Mouse (Mus musculus) CH12.LX (cell line): ENCODE data around the gene Emc4. TPM values are rescaled to one million over a fixed set of nuclear protein-coding genes. Genes with fewer than 3 reads are reported as not detected.
A peak's percentile ranks its signal among the peaks of the same experiment; 100 is the strongest.

ENCODE experiments used
- DNase-seq: peaks from one replicate; pipeline ENCODE4 v3.0.0-alpha.2; 2013; ENCODE audit errors: extremely low read depth
- H3K27ac ChIP-seq: 2 replicates; pipeline ENCODE4 v1.5.1; 2012; ENCODE audit warnings: low read depth, mild to moderate bottlenecking, control low read depth, moderate library complexity; ENCODE audit not compliant: insufficient read depth
- H3K27me3 ChIP-seq: replicated peaks from 2 replicates; pipeline ENCODE3; 2012; ENCODE audit warnings: inconsistent platforms
- H3K36me3 ChIP-seq, 2 experiments: replicated peaks in 1 of 2; 2 replicates each; pipeline versions ENCODE3 to v1.6.1; 2012; ENCODE audit warnings: inconsistent platforms in 1 of 2, low read length in 1 of 2, mild to moderate bottlenecking in 1 of 2, mixed read lengths in 1 of 2, moderate library complexity in 1 of 2; ENCODE audit not compliant: control insufficient read depth in 1 of 2, insufficient read depth in 1 of 2
- H3K4me1 ChIP-seq, 2 experiments: 2 replicates each; pipeline ENCODE4 v1.6.1; 2012; ENCODE audit warnings: inconsistent platforms in 1 of 2, moderate library complexity in 1 of 2; ENCODE audit not compliant: insufficient read depth in 2 of 2, control insufficient read depth in 1 of 2
- H3K4me2 ChIP-seq: 2 replicates; pipeline ENCODE4 v1.6.1; 2012; ENCODE audit warnings: low read depth, mild to moderate bottlenecking, control low read depth; ENCODE audit not compliant: poor library complexity, insufficient read depth, severe bottlenecking
- H3K4me3 ChIP-seq, 3 experiments: fragments of 150-350 bp in 1 of 3; sonication (generic) in 1 of 3; replicated peaks in 1 of 3; 2 replicates each; pipeline versions ENCODE3 to v1.5.1; 2011 to 2012; ENCODE audit warnings: low read depth in 2 of 3, low read length in 2 of 3, mild to moderate bottlenecking in 2 of 3, moderate library complexity in 2 of 3, control low read depth in 1 of 3, improper control_type of control experiment in 1 of 3, inconsistent platforms in 1 of 3, mixed read lengths in 1 of 3; ENCODE audit not compliant: poor library complexity in 1 of 3
- H3K79me2 ChIP-seq: replicated peaks from 2 replicates; pipeline ENCODE4 v1.6.1; 2012; ENCODE audit warnings: mild to moderate bottlenecking, moderate library complexity; ENCODE audit not compliant: control insufficient read depth, poor library complexity, insufficient read depth, severe bottlenecking; ENCODE audit errors: extremely low read depth
- H3K9ac ChIP-seq: 2 replicates; pipeline ENCODE4 v1.6.1; 2012; ENCODE audit warnings: low read depth, mild to moderate bottlenecking, control low read depth, moderate library complexity; ENCODE audit not compliant: insufficient read depth
- H3K9me3 ChIP-seq: replicated peaks from 2 replicates; pipeline ENCODE3; 2012; ENCODE audit warnings: low read length, inconsistent platforms, mixed read lengths
- BHLHE40 ChIP-seq: IDR thresholded peaks from 2 replicates; pipeline ENCODE4 v1.6.1; 2011; ENCODE audit warnings: mild to moderate bottlenecking, low read depth, low read length, improper control_type of control experiment
- CHD1 ChIP-seq: IDR thresholded peaks from 2 replicates; pipeline ENCODE4 v1.6.1; 2012; ENCODE audit warnings: low read depth, low read length, improper control_type of control experiment, inconsistent platforms
- CHD2 ChIP-seq: IDR thresholded peaks from 2 replicates; pipeline ENCODE4 v1.6.1; 2011; ENCODE audit warnings: low read length, improper control_type of control experiment
- CTCF ChIP-seq, 2 experiments: IDR thresholded peaks in 1 of 2; conservative IDR thresholded peaks in 1 of 2; 2 replicates each; pipeline ENCODE4 v1.5.1; 2011 to 2012; ENCODE audit warnings: low read depth in 2 of 2, low read length in 2 of 2, improper control_type of control experiment in 1 of 2, inconsistent platforms in 1 of 2, mild to moderate bottlenecking in 1 of 2, moderate library complexity in 1 of 2
- E2F4 ChIP-seq: IDR thresholded peaks from 2 replicates; pipeline ENCODE4 v1.6.1; 2011; ENCODE audit warnings: low read depth, low read length, improper control_type of control experiment; ENCODE audit not compliant: insufficient replicate concordance
- ELF1 ChIP-seq: IDR thresholded peaks from 2 replicates; pipeline ENCODE4 v1.6.1; 2014; ENCODE audit warnings: low read depth, mild to moderate bottlenecking, inconsistent platforms, low read length, improper control_type of control experiment
- ETS1 ChIP-seq: conservative IDR thresholded peaks from 2 replicates; pipeline ENCODE4 v1.6.1; 2012; ENCODE audit warnings: low read depth, mild to moderate bottlenecking, inconsistent platforms, low read length, improper control_type of control experiment, moderate library complexity
- GABPA ChIP-seq: IDR thresholded peaks from 2 replicates; pipeline ENCODE4 v1.6.1; 2012; ENCODE audit warnings: low read depth, low read length, improper control_type of control experiment, inconsistent platforms; ENCODE audit not compliant: insufficient replicate concordance
- HCFC1 ChIP-seq: IDR thresholded peaks from 2 replicates; pipeline ENCODE4 v1.6.1; 2012; ENCODE audit warnings: low read depth, mild to moderate bottlenecking, inconsistent platforms, low read length, improper control_type of control experiment
- IRF4 ChIP-seq: IDR thresholded peaks from 2 replicates; pipeline ENCODE4 v1.6.1; 2014; ENCODE audit warnings: low read depth, mild to moderate bottlenecking, inconsistent platforms, low read length, improper control_type of control experiment
- JUN ChIP-seq: IDR thresholded peaks from 2 replicates; pipeline ENCODE4 v1.6.1; 2011; ENCODE audit warnings: low read depth, mild to moderate bottlenecking, low read length, improper control_type of control experiment, moderate library complexity; ENCODE audit not compliant: insufficient read depth
- JUND ChIP-seq: conservative IDR thresholded peaks from 2 replicates; pipeline ENCODE4 v1.6.1; 2011; ENCODE audit warnings: low read depth, low read length, improper control_type of control experiment
- KAT2A ChIP-seq: IDR thresholded peaks from 2 replicates; pipeline ENCODE4 v1.6.1; 2012; ENCODE audit warnings: low read length, improper control_type of control experiment, inconsistent platforms; ENCODE audit not compliant: insufficient replicate concordance
- MAFK ChIP-seq: IDR thresholded peaks from 2 replicates; pipeline ENCODE4 v1.6.1; 2011; ENCODE audit warnings: low read length, improper control_type of control experiment; ENCODE audit not compliant: insufficient replicate concordance
- MAX ChIP-seq: IDR thresholded peaks from 2 replicates; pipeline ENCODE4 v1.6.1; 2011; ENCODE audit warnings: low read length, improper control_type of control experiment
- MAZ ChIP-seq: IDR thresholded peaks from 2 replicates; pipeline ENCODE4 v1.6.1; 2012; ENCODE audit warnings: low read depth, mild to moderate bottlenecking, inconsistent platforms, low read length, improper control_type of control experiment, moderate library complexity
- MEF2A ChIP-seq: IDR thresholded peaks from 2 replicates; pipeline ENCODE4 v1.6.1; 2014; ENCODE audit warnings: low read depth, mild to moderate bottlenecking, inconsistent platforms, low read length, improper control_type of control experiment, borderline replicate concordance
- MXI1 ChIP-seq: IDR thresholded peaks from 2 replicates; pipeline ENCODE4 v1.6.1; 2011; ENCODE audit warnings: mild to moderate bottlenecking, low read depth, low read length, improper control_type of control experiment
- MYC ChIP-seq: IDR thresholded peaks from 2 replicates; pipeline ENCODE4 v1.6.1; 2011; ENCODE audit warnings: low read depth, mild to moderate bottlenecking, improper control_type of control experiment, low read length
- NELFE ChIP-seq: IDR thresholded peaks from 2 replicates; pipeline ENCODE4 v1.6.1; 2011; ENCODE audit warnings: low read depth, low read length, improper control_type of control experiment
- PAX5 ChIP-seq: IDR thresholded peaks from 2 replicates; pipeline ENCODE4 v1.6.1; 2012; ENCODE audit warnings: low read length, inconsistent platforms, mixed read lengths
- POLR2A ChIP-seq: IDR thresholded peaks from 2 replicates; pipeline ENCODE4 v1.6.1; 2011; ENCODE audit warnings: low read depth, mild to moderate bottlenecking, improper control_type of control experiment, low read length
- POLR2AphosphoS2 ChIP-seq: IDR thresholded peaks from 2 replicates; pipeline ENCODE4 v1.6.1; 2011; ENCODE audit warnings: low read depth, low read length, improper control_type of control experiment
- RCOR1 ChIP-seq: conservative IDR thresholded peaks from 2 replicates; pipeline ENCODE4 v1.6.1; 2012; ENCODE audit warnings: low read depth, mild to moderate bottlenecking, inconsistent platforms, low read length, improper control_type of control experiment
- SIN3A ChIP-seq: IDR thresholded peaks from 2 replicates; pipeline ENCODE4 v1.6.1; 2012; ENCODE audit warnings: low read length, improper control_type of control experiment, inconsistent platforms
- TBP ChIP-seq: conservative IDR thresholded peaks from 2 replicates; pipeline ENCODE4 v1.6.1; 2011; ENCODE audit warnings: low read depth, low read length, improper control_type of control experiment
- TCF12 ChIP-seq: IDR thresholded peaks from 2 replicates; pipeline ENCODE4 v1.6.1; 2014; ENCODE audit warnings: low read depth, mild to moderate bottlenecking, inconsistent platforms, low read length, improper control_type of control experiment
- UBTF ChIP-seq: IDR thresholded peaks from 2 replicates; pipeline ENCODE4 v1.6.1; 2012; ENCODE audit warnings: low read depth, mild to moderate bottlenecking, inconsistent platforms, low read length, improper control_type of control experiment, moderate library complexity
- USF1 ChIP-seq: IDR thresholded peaks from 2 replicates; pipeline ENCODE4 v1.6.1; 2014; ENCODE audit warnings: low read depth, mild to moderate bottlenecking, inconsistent platforms, low read length, improper control_type of control experiment
- USF2 ChIP-seq: conservative IDR thresholded peaks from 2 replicates; pipeline ENCODE4 v1.6.1; 2011; ENCODE audit warnings: low read depth, low read length, improper control_type of control experiment
- ZC3H11A ChIP-seq: IDR thresholded peaks from 2 replicates; pipeline ENCODE4 v1.6.1; 2012; ENCODE audit warnings: low read depth, mild to moderate bottlenecking, inconsistent platforms, low read length, improper control_type of control experiment
- ZMIZ1 ChIP-seq: IDR thresholded peaks from 2 replicates; pipeline ENCODE4 v1.6.1; 2012; ENCODE audit warnings: low read depth, mild to moderate bottlenecking, inconsistent platforms, low read length, improper control_type of control experiment
- ZNF384 ChIP-seq: IDR thresholded peaks from 2 replicates; pipeline ENCODE4 v1.6.1; 2012; ENCODE audit warnings: low read depth, low read length, improper control_type of control experiment, inconsistent platforms
- dilution Hi-C: fragments of 300-500 bp; cut with MboI; formaldehyde crosslinking; loops from 2 replicates; pipeline ENCODE4 v1.14.3; 2020; ENCODE audit warnings: low sequenced_read_pairs; ENCODE audit not compliant: extremely low pct_unique_long_range_greater_than_20kb, extremely low pct_ligation_motif_present
- in situ Hi-C: fragments of 300-500 bp; cut with MboI; formaldehyde crosslinking; loops from 3 replicates; pipeline ENCODE4 v1.14.3; 2019; ENCODE audit warnings: low sequenced_read_pairs, low pct_ligation_motif_present, low pct_unique_long_range_greater_than_20kb, mixed read lengths
- polyA plus RNA-seq: library from polyadenylated mRNA; unstranded; fragments of >175 nt; gene quantifications from 2 replicates; pipeline ENCODE4 v1.2.1, GENCODE M21; 2012; ENCODE audit warnings: low read depth; ENCODE audit not compliant: insufficient read length
- total RNA-seq, 2 experiments: library from RNA; depleted of rRNA; stranded (reverse); fragments of 300-350 nt in 1 of 2; fragments of >200 nt in 1 of 2; gene quantifications; 2 replicates each; pipeline ENCODE4 v1.2.3; 2012 to 2014

Gene Emc4
- total RNA-seq (2012; rRNA removed), result 108 and 117 TPM in 2 replicates
- 81.3 and 86.8 TPM in 2 replicates for total RNA-seq (2014; rRNA removed)
- polyA plus RNA-seq, result 125 and 135 TPM in 2 replicates

DNA sequence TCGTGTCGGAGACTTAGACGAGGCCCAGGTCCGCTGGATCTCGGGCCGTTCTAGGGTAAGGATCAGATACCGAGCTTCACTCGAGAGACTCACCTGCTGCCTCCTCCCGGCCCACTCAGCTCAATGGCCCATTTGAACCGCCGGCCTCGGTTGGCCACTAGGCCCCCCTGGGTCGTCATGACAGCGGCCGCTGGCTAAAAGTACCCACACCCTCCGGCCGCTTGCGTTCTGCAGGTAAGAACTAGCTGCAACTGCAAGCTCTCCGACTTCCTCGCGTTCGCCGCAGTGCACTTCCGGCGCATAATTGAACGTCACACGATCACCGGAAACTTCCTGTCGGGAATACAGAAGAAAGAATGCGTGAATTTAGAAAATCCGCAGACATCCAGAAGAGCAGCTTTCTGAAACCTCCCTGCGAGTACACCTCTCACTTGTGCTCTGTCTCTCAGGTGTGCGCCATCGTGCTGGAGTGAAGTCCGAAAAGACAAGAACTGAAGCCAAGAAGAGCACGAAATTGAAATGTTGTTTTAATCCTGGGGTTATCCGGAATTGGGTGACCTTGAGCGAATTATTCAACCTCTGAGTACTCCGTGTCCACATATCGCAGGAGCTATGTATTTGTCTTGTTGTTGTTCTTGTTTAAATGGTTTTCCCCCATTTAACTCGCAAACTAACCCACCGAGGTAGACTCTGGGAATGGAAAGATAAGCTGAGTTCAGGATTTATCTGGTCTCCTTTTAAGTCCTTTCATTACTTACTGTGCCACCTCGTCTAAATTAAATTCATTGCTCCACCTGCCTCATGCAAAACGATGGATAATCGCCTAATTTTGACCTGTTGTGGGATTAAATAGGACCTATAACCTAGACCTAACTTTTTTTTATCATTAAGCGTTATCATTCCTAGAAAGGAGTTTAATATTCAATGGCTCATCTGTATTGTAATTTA is at the start of gene Emc4:
Gene Emc4, minus strand, starts transcription at position 302 of the 948 bp plus-strand sequence.
- Histone ChIP-seq H3K27ac (no peak within 1 kb of the TSS; the same call in 1 of the 2 replicates), H3K27me3 (no peaks in the 10 kb centered on the region), H3K36me3 (peaks cover 14 to 32% of the 10 kb centered on the region in 2 experiments), H3K4me3 (peak within 1 kb of the TSS; percentile 78 to 89 (median 82)), H3K4me1 (peaks cover 0 to 20% of the 10 kb centered on the region in 2 experiments; a peak in 2 of 4 replicates), H3K9ac (peak within 1 kb of the TSS; percentile 87), H3K9me3 (no peaks in the 10 kb centered on the region), H3K79me2 (peaks cover 17% of the 10 kb centered on the region), H3K4me2 (peak within 1 kb of the TSS; percentile 89)
- DNase-seq, result peak; percentile 91
- TF ChIP-seq BHLHE40 (no peak; the same call in 1 of the 2 replicates), SIN3A (peak; percentile 98), MAX (peak; percentile 90), JUND (no peak), MYC (peak; percentile 98), UBTF (peak; percentile 64; the same call in 1 of the 2 replicates), POLR2A (peak; percentile 93), RCOR1 (0 out of 2 replicates have a peak, but pooled peaks have one; percentile 48), ELF1 (peak; percentile 95), HCFC1 (peak; percentile 92), IRF4 (peak; percentile 64; the same call in 1 of the 2 replicates), USF2 (no peak), TBP (peak; percentile 93), ETS1 (0 out of 2 replicates have a peak, but pooled peaks have one; percentile 14), MAFK (no peak), PAX5 (no peak), GABPA (peak; percentile 22; the same call in 1 of the 2 replicates), CHD1 (peak; percentile 73; the same call in 1 of the 2 replicates), ZC3H11A (no peak), MEF2A (peak; percentile 85), POLR2AphosphoS2 (peak; percentile 94), ZMIZ1 (peak; percentile 92), NELFE (peak; percentile 95), ZNF384 (no peak), KAT2A (peak; percentile 89), MXI1 (peak; percentile 93), JUN (no peak), CTCF (conservative IDR thresholded peaks at IDR 0.05 in 1 of 2, IDR thresholded peaks at IDR 0.05 in 1 of 2; ENCODE audit: low read depth in 2 of 2, low read length in 2 of 2) (no peak), USF1 (no peak), MAZ (no peak), TCF12 (peak; percentile 93), E2F4 (0 out of 2 replicates have a peak, but pooled peaks have one; percentile 23), CHD2 (peak; percentile 78)
- dilution Hi-C loops, result no loop called here
- in situ Hi-C loops, result loop anchor here (10.0 kb wide), 1 partner anchor 103 kb away; the partner anchor contains the start of genes Gm21985, Nop10 and Slc12a6
